Mouse (Mus musculus): Measurements from ENCODE around the gene Macrod2. TPM values are rescaled to one million over a fixed set of nuclear protein-coding genes. Genes with fewer than 3 reads are reported as not detected.

The Macrod2 gene
- polyA plus RNA-seq, 1 experiment from 2014 or later, result 31.9 TPM

GRCm38 (mm10) chr2:141005616-141006015 is 610.5 kb downstream of the Macrod2 start:
- no peak overlapping the region for H3K27ac ChIP-seq (replicated peaks)
- no peak overlapping the region for H3K4me2 ChIP-seq (replicated peaks; ENCODE audit: low read depth)
- H3K36me3 ChIP-seq (ENCODE audit: control insufficient read depth, insufficient read depth, low read length), result no peaks in the 10 kb centered on the region
- H3K9me3 ChIP-seq (ENCODE audit: control insufficient read depth, low read length), result no peaks in the 10 kb centered on the region
- ATAC-seq (ENCODE audit: low FRiP score, low TSS enrichment) (no peak), DNase-seq (ENCODE audit: low spot score) (no peak)
- H3K27me3 ChIP-seq (ENCODE audit: control insufficient read depth, insufficient read depth, low read length), result no peaks in the 10 kb centered on the region
- H3K9ac ChIP-seq (ENCODE audit: low read length), result no peak overlapping the region
- no peak for TF ChIP-seq CTCF (IDR thresholded peaks at IDR 0.05; ENCODE audit: low read depth)
- TF ChIP-seq EP300 (optimal IDR thresholded peaks at IDR 0.05), result no peak
- H3K4me3 ChIP-seq (ENCODE audit: low read depth, low read length), result no peak overlapping the region
- no peaks in the 10 kb centered on the region for H3K4me1 ChIP-seq (replicated peaks; ENCODE audit: control insufficient read depth, insufficient read depth)
- 85% methylated on average over 6 of the region's 6 CpGs for WGBS

DNA sequence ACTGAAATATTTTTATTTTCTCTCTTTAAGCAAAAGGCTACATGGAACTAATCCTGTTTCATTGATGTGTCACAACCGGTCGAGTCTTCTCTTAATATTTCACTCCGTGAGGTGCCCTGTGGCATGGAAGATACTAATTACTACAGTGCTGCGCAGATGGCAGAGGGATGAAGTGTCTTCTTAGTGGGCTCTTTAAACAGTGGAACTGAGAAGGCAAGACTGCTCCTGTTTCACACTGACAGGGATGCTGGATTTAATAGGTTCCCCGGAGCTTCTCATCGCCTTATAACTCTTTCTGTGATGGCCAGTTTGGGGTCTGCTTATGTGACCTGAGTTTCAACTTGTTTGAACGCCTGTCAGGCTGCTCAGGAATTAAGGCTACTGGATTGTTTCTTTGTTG is 612.6 kb downstream of the Macrod2 start:
- H3K36me3 ChIP-seq (ENCODE audit: control insufficient read depth, insufficient read depth, low read length), result no peaks in the 10 kb centered on the region
- no peaks in the 10 kb centered on the region for H3K27me3 ChIP-seq (ENCODE audit: control insufficient read depth, insufficient read depth, low read length)
- DNase-seq (ENCODE audit: low spot score), result no peak
- no peaks in the 10 kb centered on the region for H3K4me1 ChIP-seq (replicated peaks; ENCODE audit: control insufficient read depth, insufficient read depth)
- H3K9ac ChIP-seq (ENCODE audit: low read length), result no peak overlapping the region
- no peaks in the 10 kb centered on the region for H3K9me3 ChIP-seq (ENCODE audit: control insufficient read depth, low read length)
- H3K4me2 ChIP-seq (replicated peaks; ENCODE audit: low read depth), result no peak overlapping the region
- no peak for ATAC-seq (ENCODE audit: low FRiP score, low TSS enrichment)
- no peak overlapping the region for H3K4me3 ChIP-seq (ENCODE audit: low read depth, low read length)
- WGBS, result 69% methylated on average over 7 of the region's 7 CpGs
- TF ChIP-seq EP300 (optimal IDR thresholded peaks at IDR 0.05) (no peak), CTCF (IDR thresholded peaks at IDR 0.05; ENCODE audit: low read depth) (no peak)
- no peak overlapping the region for H3K27ac ChIP-seq (replicated peaks)

DNA sequence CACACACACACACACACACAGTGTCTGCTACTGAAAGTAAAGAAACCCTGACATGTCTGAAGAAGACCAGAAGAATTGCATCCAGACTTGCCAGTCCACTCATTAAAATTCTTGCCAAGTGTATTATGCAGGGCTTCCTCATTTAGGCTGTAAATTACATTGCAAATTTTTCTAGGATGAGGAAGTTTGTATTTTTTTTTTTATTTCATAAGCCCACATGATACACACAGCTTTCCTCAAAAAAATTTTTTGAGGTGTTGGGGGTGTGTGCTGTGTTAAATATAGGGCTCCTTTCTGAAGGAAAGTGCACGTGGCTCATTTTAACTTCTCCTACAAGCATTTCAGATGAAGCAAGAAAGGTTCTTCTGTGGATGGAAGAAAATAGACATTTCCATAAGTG is 613.3 kb downstream of the Macrod2 start:
- DNase-seq (ENCODE audit: low spot score), result no peak
- WGBS, result 65% methylated on average over 1 of the region's 1 CpGs

GRCm38 (mm10) chr2:141013443-141014165 is 618.5 kb downstream of the Macrod2 start:
- no peak overlapping the region for H3K4me3 ChIP-seq (ENCODE audit: low read depth, low read length)
- WGBS, result 40% methylated on average over 8 of the region's 8 CpGs
- DNase-seq (ENCODE audit: low spot score) (no peak), ATAC-seq (ENCODE audit: low FRiP score, low TSS enrichment) (no peak)
- H3K4me1 ChIP-seq (replicated peaks; ENCODE audit: control insufficient read depth, insufficient read depth), result no peaks in the 10 kb centered on the region; the same call in 1 of the 2 replicates
- H3K9me3 ChIP-seq (ENCODE audit: control insufficient read depth, low read length), result no peaks in the 10 kb centered on the region
- H3K36me3 ChIP-seq (ENCODE audit: control insufficient read depth, insufficient read depth, low read length), result no peaks in the 10 kb centered on the region
- H3K27me3 ChIP-seq (ENCODE audit: control insufficient read depth, insufficient read depth, low read length), result no peaks in the 10 kb centered on the region
- H3K27ac ChIP-seq (replicated peaks), result no peak overlapping the region
- TF ChIP-seq EP300 (optimal IDR thresholded peaks at IDR 0.05) (no peak), CTCF (IDR thresholded peaks at IDR 0.05; ENCODE audit: low read depth) (no peak)
- no peak overlapping the region for H3K4me2 ChIP-seq (replicated peaks; ENCODE audit: low read depth)
- no peak overlapping the region for H3K9ac ChIP-seq (ENCODE audit: low read length)

More for the DNA sequence above, 613.3 kb downstream of the Macrod2 start:
- no peak overlapping the region for H3K4me3 ChIP-seq (ENCODE audit: low read depth, low read length)
- H3K4me2 ChIP-seq (replicated peaks; ENCODE audit: low read depth), result no peak overlapping the region
- H3K27me3 ChIP-seq (ENCODE audit: control insufficient read depth, insufficient read depth, low read length), result no peaks in the 10 kb centered on the region
- ATAC-seq (ENCODE audit: low FRiP score, low TSS enrichment), result no peak
- H3K36me3 ChIP-seq (ENCODE audit: control insufficient read depth, insufficient read depth, low read length), result no peaks in the 10 kb centered on the region
- H3K9me3 ChIP-seq (ENCODE audit: control insufficient read depth, low read length), result no peaks in the 10 kb centered on the region
- no peak for TF ChIP-seq CTCF (IDR thresholded peaks at IDR 0.05; ENCODE audit: low read depth)
- TF ChIP-seq EP300 (optimal IDR thresholded peaks at IDR 0.05), result no peak
- H3K4me1 ChIP-seq (replicated peaks; ENCODE audit: control insufficient read depth, insufficient read depth), result no peaks in the 10 kb centered on the region
- H3K27ac ChIP-seq (replicated peaks), result no peak overlapping the region
- no peak overlapping the region for H3K9ac ChIP-seq (ENCODE audit: low read length)

- Histone ChIP-seq H3K4me1 (replicated peaks; ENCODE audit: control insufficient read depth, insufficient read depth) (no peaks in the 10 kb centered on the region), H3K27ac (replicated peaks) (no peak overlapping the region), H3K9me3 (ENCODE audit: control insufficient read depth, low read length) (no peaks in the 10 kb centered on the region), H3K4me3 (ENCODE audit: low read depth, low read length) (no peak overlapping the region), H3K4me2 (replicated peaks; ENCODE audit: low read depth) (no peak overlapping the region), H3K9ac (ENCODE audit: low read length) (no peak overlapping the region), H3K27me3 (ENCODE audit: control insufficient read depth, insufficient read depth, low read length) (no peaks in the 10 kb centered on the region), H3K36me3 (ENCODE audit: control insufficient read depth, insufficient read depth, low read length) (no peaks in the 10 kb centered on the region)
- 84% methylated on average over 4 of the region's 4 CpGs for WGBS
- DNase-seq (ENCODE audit: low spot score) (no peak), ATAC-seq (ENCODE audit: low FRiP score, low TSS enrichment) (no peak)
- TF ChIP-seq EP300 (optimal IDR thresholded peaks at IDR 0.05) (no peak), CTCF (IDR thresholded peaks at IDR 0.05; ENCODE audit: low read depth) (no peak)
Observed at GRCm38 (mm10) chr2:141022971-141023370, 627.9 kb downstream of the Macrod2 start.

GRCm38 (mm10) chr2:141023916-141024315 is 628.8 kb downstream of the Macrod2 start:
- H3K4me3 ChIP-seq (ENCODE audit: low read depth, low read length), result no peak overlapping the region
- TF ChIP-seq EP300 (optimal IDR thresholded peaks at IDR 0.05) (no peak), CTCF (IDR thresholded peaks at IDR 0.05; ENCODE audit: low read depth) (no peak)
- no peak overlapping the region for H3K4me2 ChIP-seq (replicated peaks; ENCODE audit: low read depth)
- no peak for DNase-seq (ENCODE audit: low spot score)
- 31% methylated on average over 7 of the region's 7 CpGs for whole genome bisulfite sequencing
- no peaks in the 10 kb centered on the region for H3K9me3 ChIP-seq (ENCODE audit: control insufficient read depth, low read length)
- H3K9ac ChIP-seq (ENCODE audit: low read length), result no peak overlapping the region
- H3K4me1 ChIP-seq (replicated peaks; ENCODE audit: control insufficient read depth, insufficient read depth), result no peaks in the 10 kb centered on the region
- no peaks in the 10 kb centered on the region for H3K36me3 ChIP-seq (ENCODE audit: control insufficient read depth, insufficient read depth, low read length)
- no peak for ATAC-seq (ENCODE audit: low FRiP score, low TSS enrichment)
- no peak overlapping the region for H3K27ac ChIP-seq (replicated peaks)
- H3K27me3 ChIP-seq (ENCODE audit: control insufficient read depth, insufficient read depth, low read length), result no peaks in the 10 kb centered on the region

Data from stomach, postnatal 0 days (tissue).